ENCODE assay signal across 23 mouse cellular contexts in genomic region chr12:101814423-101814822, GRCm38 (mm10). TPM values are rescaled to one million over a fixed set of nuclear protein-coding genes. Genes with fewer than 3 reads are reported as not detected.
DNase-seq lines count a peak whose midpoint lies in the region; ATAC-seq and TF ChIP-seq lines count a peak whose summit lies in the region.
"Had no signal": no experiment of that assay in that cellular context is flagged by ENCODE, and none has a peak within 500 bp of the region (broad histone marks: within the 10 kb centered on the region; RNA-seq: fewer than 3 reads in every experiment).

No protein-coding gene starts in this region.

- H3K4me1 ChIP-seq in cerebellum, adult 2 months (ENCODE audit: control insufficient read depth, insufficient read depth, low read length) = peaks cover 29% of the 10 kb centered on the region

- TF ChIP-seq POLR2A in cerebellum, adult 2 months (IDR thresholded peaks at IDR 0.05; ENCODE audit: borderline replicate concordance, insufficient read depth, low read length) = no peak

- peak; percentile 71; the same call in 1 of the 2 replicates for ATAC-seq in cerebellum, adult (ENCODE audit: insufficient number of reproducible peaks, low FRiP score, low TSS enrichment)
- ATAC-seq: CD4-positive, CD25-positive, alpha-beta regulatory T cell, adult 4 months; forebrain, embryonic 13.5 days; forebrain, postnatal 0 days; intestine, embryonic 15.5 days had no signal

- DNase-seq in cerebellum, postnatal 4 days (ENCODE audit: low spot score in 2 of 2) = no peak
- peak; percentile 71 to 90 for DNase-seq in cerebellum, adult 2 months
- peak; percentile 27 to 28 for DNase-seq in cerebellum, postnatal 10 days
- no peak for DNase-seq in lung, postnatal 25 days (ENCODE audit: low spot score)
- DNase-seq in yolk sac, embryonic 10.5 days (ENCODE audit: low spot score) = no peak
- DNase-seq in left cerebral cortex, adult 18-20 months (ENCODE audit: low spot score in 2 of 2) = no peak
- DNase-seq: adrenal gland, adult 8-10 months; adrenal gland, postnatal 36 days; B cell, adult 2 months; forebrain, postnatal 0 days; gastrocnemius, adult 2 months; gastrocnemius, postnatal 25 days; heart, postnatal 14 days; kidney, adult 18-20 months had no signal

- TF ChIP-seq CTCF in cerebellum, adult 2 months (IDR thresholded peaks at IDR 0.05; ENCODE audit: borderline replicate concordance, insufficient read depth, low read depth, low read length) = no peak

- no peak overlapping the region for H3K27ac ChIP-seq in cerebellum, adult 2 months (ENCODE audit: insufficient read depth, low read length)
- H3K27ac ChIP-seq: embryonic facial prominence, embryonic 10.5 days; forebrain, embryonic 13.5 days; gastrocnemius, adult 2 months; hindbrain, embryonic 10.5 days; hindbrain, embryonic 14.5 days; intestine, embryonic 15.5 days had no signal

- 14% methylated on average over 2 of the region's 2 CpGs for WGBS in cerebellum, adult 2 months

- H3K27me3 ChIP-seq in cerebellum, adult 2 months (ENCODE audit: control insufficient read depth, insufficient read depth, low read length) = no peaks in the 10 kb centered on the region; the same call in 1 of the 2 replicates
- H3K27me3 ChIP-seq: intestine, embryonic 15.5 days had no signal

- no peak overlapping the region for H3K4me3 ChIP-seq in cerebellum, adult 2 months (replicated peaks; ENCODE audit: insufficient read depth, low read depth, low read length)
- H3K4me3 ChIP-seq: embryonic facial prominence, embryonic 10.5 days; forebrain, embryonic 13.5 days; gastrocnemius, adult 2 months; hindbrain, embryonic 10.5 days; intestine, embryonic 15.5 days had no signal

RNA-seq across cellular contexts. Expression of gene Fbln5, which starts 4.4 kb away (rescaled TPM):
- polyA plus RNA-seq in cerebellum, adult 2 months (2012; rRNA removed) = 8.2 and 8.9 TPM in 2 replicates
- total RNA-seq in left cerebral cortex, adult 18-20 months (2021) = 1 to 10 TPM; 6.9 to 7.1 TPM
- total RNA-seq: granulocyte monocyte progenitor cell, adult 5-6 weeks had no signal
- polyA plus RNA-seq: CD4-positive, CD25-positive, alpha-beta regulatory T cell, adult 4 months; G1E had no signal

Comparison
In these comparisons a context has a peak if more than half of its experiments do, and no peak if none do; other contexts are left out.
1. DNase-seq: peak in cerebellum, adult 2 months (2 of 2) and cerebellum, postnatal 10 days (2 of 2); none in cerebellum, postnatal 4 days (0 of 2), lung, postnatal 25 days (single experiment), yolk sac, embryonic 10.5 days (single experiment) and left cerebral cortex, adult 18-20 months (0 of 2).